Mouse (Mus musculus): ENCODE data around the gene Itm2c. TPM values are rescaled to one million over a fixed set of nuclear protein-coding genes. Genes with fewer than 3 reads are reported as not detected.

The Itm2c gene
- total and polyA plus RNA-seq, 3 experiments, result 67.5 to 149 (median 69.9) TPM

- no peak for DNase-seq (ENCODE audit: low spot score)
- TF ChIP-seq GATA1 (IDR thresholded peaks at IDR 0.05; ENCODE audit: borderline replicate concordance, low read length) (no peak), TAL1 (conservative IDR thresholded peaks at IDR 0.05; ENCODE audit: low read depth, low read length) (no peak), POLR2AphosphoS5 (IDR thresholded peaks at IDR 0.05; ENCODE audit: insufficient replicate concordance, low read depth, low read length) (no peak), CTCF (IDR thresholded peaks at IDR 0.05; ENCODE audit: low read depth, low read length) (no peak), GATA2 (IDR thresholded peaks at IDR 0.05; ENCODE audit: borderline replicate concordance, low read depth, low read length) (no peak)
- H3K9me3 ChIP-seq (replicated peaks), result no peaks in the 10 kb centered on the region
- H3K27me3 ChIP-seq (ENCODE audit: insufficient read depth, low read length), result peaks cover 6% of the 10 kb centered on the region; the same call in 1 of the 2 replicates
- H3K4me3 ChIP-seq (ENCODE audit: low read depth, low read length), result no peak overlapping the region
- H3K36me3 ChIP-seq (replicated peaks), result no peaks in the 10 kb centered on the region
- ATAC-seq (ENCODE audit: extremely low read depth, insufficient number of reproducible peaks, low FRiP score, poor library complexity, severe bottlenecking), result no peak
- H3K4me1 ChIP-seq (ENCODE audit: insufficient read depth, low read depth, low read length), result peaks cover 6% of the 10 kb centered on the region; the same call in 1 of the 2 replicates
These were observed 21.8 kb downstream of the Itm2c start for GRCm38 (mm10) chr1:85915890-85916289.

- Histone ChIP-seq H3K36me3 (replicated peaks) (no peaks in the 10 kb centered on the region), H3K9me3 (replicated peaks) (no peaks in the 10 kb centered on the region), H3K4me1 (ENCODE audit: insufficient read depth, low read depth, low read length) (peaks cover 6% of the 10 kb centered on the region; the same call in 1 of the 2 replicates), H3K4me3 (ENCODE audit: low read depth, low read length) (no peak overlapping the region), H3K27me3 (ENCODE audit: insufficient read depth, low read length) (peaks cover 6% of the 10 kb centered on the region; the same call in 1 of the 2 replicates)
- ATAC-seq (ENCODE audit: extremely low read depth, insufficient number of reproducible peaks, low FRiP score, poor library complexity, severe bottlenecking) (no peak), DNase-seq (ENCODE audit: low spot score) (no peak)
- TF ChIP-seq CTCF (IDR thresholded peaks at IDR 0.05; ENCODE audit: low read depth, low read length) (no peak), GATA1 (IDR thresholded peaks at IDR 0.05; ENCODE audit: borderline replicate concordance, low read length) (no peak), TAL1 (conservative IDR thresholded peaks at IDR 0.05; ENCODE audit: low read depth, low read length) (no peak), POLR2AphosphoS5 (IDR thresholded peaks at IDR 0.05; ENCODE audit: insufficient replicate concordance, low read depth, low read length) (no peak), GATA2 (IDR thresholded peaks at IDR 0.05; ENCODE audit: borderline replicate concordance, low read depth, low read length) (no peak)
These were observed 22.9 kb downstream of the Itm2c start for GRCm38 (mm10) chr1:85916830-85917450.

GRCm38 (mm10) chr1:85919621-85920020 lies 25.5 kb downstream of the Itm2c start:
- H3K4me1 ChIP-seq (ENCODE audit: insufficient read depth, low read depth, low read length), result peaks cover 6% of the 10 kb centered on the region; the same call in 1 of the 2 replicates
- no peaks in the 10 kb centered on the region for H3K36me3 ChIP-seq (replicated peaks)
- peaks cover 2% of the 10 kb centered on the region; the same call in 1 of the 2 replicates for H3K27me3 ChIP-seq (ENCODE audit: insufficient read depth, low read length)
- H3K9me3 ChIP-seq (replicated peaks), result no peaks in the 10 kb centered on the region
- DNase-seq (ENCODE audit: low spot score), result no peak
- ATAC-seq (ENCODE audit: extremely low read depth, insufficient number of reproducible peaks, low FRiP score, poor library complexity, severe bottlenecking), result peak; percentile 74
- TF ChIP-seq GATA1 (IDR thresholded peaks at IDR 0.05; ENCODE audit: borderline replicate concordance, low read length), result no peak
- no peak for TF ChIP-seq GATA2 (IDR thresholded peaks at IDR 0.05; ENCODE audit: borderline replicate concordance, low read depth, low read length)
- no peak for TF ChIP-seq POLR2AphosphoS5 (IDR thresholded peaks at IDR 0.05; ENCODE audit: insufficient replicate concordance, low read depth, low read length)
- TF ChIP-seq CTCF (IDR thresholded peaks at IDR 0.05; ENCODE audit: low read depth, low read length), result no peak
- no peak for TF ChIP-seq TAL1 (conservative IDR thresholded peaks at IDR 0.05; ENCODE audit: low read depth, low read length)
- no peak overlapping the region for H3K4me3 ChIP-seq (ENCODE audit: low read depth, low read length)

- no peak for ATAC-seq (ENCODE audit: extremely low read depth, insufficient number of reproducible peaks, low FRiP score, poor library complexity, severe bottlenecking)
These were observed 27.6 kb downstream of the Itm2c start for GRCm38 (mm10) chr1:85921725-85922124.

GRCm38 (mm10) chr1:85922127-85922864 lies 28.2 kb downstream of the Itm2c start:
- TF ChIP-seq TAL1 (conservative IDR thresholded peaks at IDR 0.05; ENCODE audit: low read depth, low read length) (no peak), GATA1 (IDR thresholded peaks at IDR 0.05; ENCODE audit: borderline replicate concordance, low read length) (no peak), POLR2AphosphoS5 (IDR thresholded peaks at IDR 0.05; ENCODE audit: insufficient replicate concordance, low read depth, low read length) (no peak), GATA2 (IDR thresholded peaks at IDR 0.05; ENCODE audit: borderline replicate concordance, low read depth, low read length) (no peak), CTCF (IDR thresholded peaks at IDR 0.05; ENCODE audit: low read depth, low read length) (no peak)
- peaks cover 6% of the 10 kb centered on the region; the same call in 1 of the 2 replicates for H3K4me1 ChIP-seq (ENCODE audit: insufficient read depth, low read depth, low read length)

More at GRCm38 (mm10) chr1:85921725-85922124, 27.6 kb downstream of the Itm2c start:
- Histone ChIP-seq H3K9me3 (replicated peaks) (no peaks in the 10 kb centered on the region), H3K4me3 (ENCODE audit: low read depth, low read length) (no peak overlapping the region), H3K27me3 (ENCODE audit: insufficient read depth, low read length) (peaks cover 2% of the 10 kb centered on the region; the same call in 1 of the 2 replicates), H3K4me1 (ENCODE audit: insufficient read depth, low read depth, low read length) (peaks cover 6% of the 10 kb centered on the region; the same call in 1 of the 2 replicates), H3K36me3 (replicated peaks) (no peaks in the 10 kb centered on the region)
- DNase-seq (ENCODE audit: low spot score), result no peak
- TF ChIP-seq POLR2AphosphoS5 (IDR thresholded peaks at IDR 0.05; ENCODE audit: insufficient replicate concordance, low read depth, low read length), result no peak
- no peak for TF ChIP-seq GATA1 (IDR thresholded peaks at IDR 0.05; ENCODE audit: borderline replicate concordance, low read length)
- no peak for TF ChIP-seq GATA2 (IDR thresholded peaks at IDR 0.05; ENCODE audit: borderline replicate concordance, low read depth, low read length)
- TF ChIP-seq CTCF (IDR thresholded peaks at IDR 0.05; ENCODE audit: low read depth, low read length), result no peak
- TF ChIP-seq TAL1 (conservative IDR thresholded peaks at IDR 0.05; ENCODE audit: low read depth, low read length), result no peak

GRCm38 (mm10) chr1:85922865-85923211 lies 28.8 kb downstream of the Itm2c start:
- ATAC-seq (ENCODE audit: extremely low read depth, insufficient number of reproducible peaks, low FRiP score, poor library complexity, severe bottlenecking) (no peak), DNase-seq (ENCODE audit: low spot score) (no peak)
- Histone ChIP-seq H3K4me3 (ENCODE audit: low read depth, low read length) (no peak overlapping the region), H3K9me3 (replicated peaks) (no peaks in the 10 kb centered on the region), H3K36me3 (replicated peaks) (no peaks in the 10 kb centered on the region), H3K27me3 (ENCODE audit: insufficient read depth, low read length) (peaks cover 2% of the 10 kb centered on the region; the same call in 1 of the 2 replicates), H3K4me1 (ENCODE audit: insufficient read depth, low read depth, low read length) (peaks cover 6% of the 10 kb centered on the region; the same call in 1 of the 2 replicates)
- TF ChIP-seq GATA2 (IDR thresholded peaks at IDR 0.05; ENCODE audit: borderline replicate concordance, low read depth, low read length), result no peak
- TF ChIP-seq TAL1 (conservative IDR thresholded peaks at IDR 0.05; ENCODE audit: low read depth, low read length), result no peak

More at GRCm38 (mm10) chr1:85922127-85922864, 28.2 kb downstream of the Itm2c start:
- Histone ChIP-seq H3K27me3 (ENCODE audit: insufficient read depth, low read length) (peaks cover 2% of the 10 kb centered on the region; the same call in 1 of the 2 replicates), H3K36me3 (replicated peaks) (no peaks in the 10 kb centered on the region), H3K9me3 (replicated peaks) (no peaks in the 10 kb centered on the region), H3K4me3 (ENCODE audit: low read depth, low read length) (no peak overlapping the region)
- DNase-seq (ENCODE audit: low spot score) (no peak), ATAC-seq (ENCODE audit: extremely low read depth, insufficient number of reproducible peaks, low FRiP score, poor library complexity, severe bottlenecking) (no peak)

Data from G1E (cell line).